ENCODE assay signal across 9 mouse cellular contexts in genomic region chr4:24899146-24899545, GRCm38 (mm10). TPM values are rescaled to one million over a fixed set of nuclear protein-coding genes. Genes with fewer than 3 reads are reported as not detected.
DNase-seq lines count a peak whose midpoint lies in the region; ATAC-seq and TF ChIP-seq lines count a peak whose summit lies in the region.
"Had no signal": no experiment of that assay in that cellular context is flagged by ENCODE, and none has a peak within 500 bp of the region (broad histone marks: within the 10 kb centered on the region; RNA-seq: fewer than 3 reads in every experiment).

No protein-coding gene starts in this region.

- peak overlapping the region; percentile 92 for H3K4me3 ChIP-seq in kidney, embryonic 15.5 days (replicated peaks)
- peak overlapping the region; percentile 82 for H3K4me3 ChIP-seq in brown adipose tissue, adult 24 weeks (ENCODE audit: insufficient read depth, low read depth, low read length)
- peak overlapping the region; percentile 82 for H3K4me3 ChIP-seq in hindbrain, embryonic 16.5 days (ENCODE audit: low read length)
- peak overlapping the region; percentile 98 for H3K4me3 ChIP-seq in midbrain, embryonic 15.5 days
- H3K4me3 ChIP-seq in thymus, adult 2 months (ENCODE audit: control insufficient read depth, insufficient read depth, low read length), result no peak overlapping the region

- H3K27me3 ChIP-seq in kidney, embryonic 15.5 days, result no peaks in the 10 kb centered on the region
- H3K27me3 ChIP-seq in hindbrain, embryonic 16.5 days (replicated peaks; ENCODE audit: control insufficient read depth, insufficient read depth, low read length), result no peaks in the 10 kb centered on the region
- H3K27me3 ChIP-seq in midbrain, embryonic 15.5 days (replicated peaks), result no peaks in the 10 kb centered on the region
- H3K27me3 ChIP-seq in thymus, adult 2 months (ENCODE audit: control insufficient read depth, insufficient read depth, low read length), result no peaks in the 10 kb centered on the region

- H3K27ac ChIP-seq in kidney, embryonic 15.5 days, result no peak overlapping the region
- no peak overlapping the region for H3K27ac ChIP-seq in brown adipose tissue, adult 24 weeks (replicated peaks; ENCODE audit: low read depth, low read length)
- H3K27ac ChIP-seq in hindbrain, embryonic 16.5 days (ENCODE audit: low read depth, low read length), result no peak overlapping the region
- no peak overlapping the region for H3K27ac ChIP-seq in midbrain, embryonic 15.5 days
- no peak overlapping the region for H3K27ac ChIP-seq in thymus, adult 2 months (ENCODE audit: control insufficient read depth, insufficient read depth, low read length)

- H3K36me3 ChIP-seq in kidney, embryonic 15.5 days, result peaks cover 31% of the 10 kb centered on the region
- H3K36me3 ChIP-seq in hindbrain, embryonic 16.5 days (ENCODE audit: control insufficient read depth, insufficient read depth, low read length), result peaks cover 21% of the 10 kb centered on the region
- peaks cover 22% of the 10 kb centered on the region for H3K36me3 ChIP-seq in midbrain, embryonic 15.5 days (replicated peaks)
- no peaks in the 10 kb centered on the region for H3K36me3 ChIP-seq in thymus, adult 2 months (ENCODE audit: control insufficient read depth, insufficient read depth, low read length)

- no peak for TF ChIP-seq CTCF in thymus, adult 2 months (IDR thresholded peaks at IDR 0.05; ENCODE audit: borderline replicate concordance, control insufficient read depth, extremely low read depth, insufficient read depth, low read length, poor library complexity)

- 18% methylated on average over 4 of the region's 4 CpGs for WGBS in kidney, embryonic 15.5 days
- WGBS in hindbrain, embryonic 16.5 days, result 18% methylated on average over 4 of the region's 4 CpGs
- WGBS in midbrain, embryonic 15.5 days, result 36% methylated on average over 4 of the region's 4 CpGs
- WGBS in thymus, adult 2 months, result 12% methylated on average over 4 of the region's 4 CpGs

- no peak for ATAC-seq in kidney, embryonic 15.5 days (replicated peaks; ENCODE audit: low FRiP score)
- no peak for ATAC-seq in hindbrain, embryonic 16.5 days
- ATAC-seq in midbrain, embryonic 15.5 days (replicated peaks), result no peak

- H3K9me3 ChIP-seq in kidney, embryonic 15.5 days (replicated peaks), result no peaks in the 10 kb centered on the region
- H3K9me3 ChIP-seq in hindbrain, embryonic 16.5 days (ENCODE audit: control insufficient read depth, low read length), result no peaks in the 10 kb centered on the region
- no peaks in the 10 kb centered on the region for H3K9me3 ChIP-seq in midbrain, embryonic 15.5 days

- peak overlapping the region; percentile 88 for H3K4me2 ChIP-seq in kidney, embryonic 15.5 days
- peak overlapping the region; percentile 85 for H3K4me2 ChIP-seq in hindbrain, embryonic 16.5 days (ENCODE audit: low read length)
- peak overlapping the region; percentile 73 for H3K4me2 ChIP-seq in midbrain, embryonic 15.5 days

- no peak for DNase-seq in kidney, adult 11 months
- DNase-seq in right cerebral cortex, postnatal 25 days, result no peak
- DNase-seq in thymus, adult 2 months, result no peak
- no peak for DNase-seq in left cerebral cortex, adult 9 months (ENCODE audit: low spot score in 2 of 2)
- DNase-seq: adrenal gland, postnatal 36 days had no signal

- H3K9ac ChIP-seq in kidney, embryonic 15.5 days, result peak overlapping the region; percentile 79; the same call in 1 of the 2 replicates
- no peak overlapping the region for H3K9ac ChIP-seq in hindbrain, embryonic 16.5 days (ENCODE audit: low read depth, low read length)
- peak overlapping the region; percentile 77 for H3K9ac ChIP-seq in midbrain, embryonic 15.5 days

- TF ChIP-seq POLR2A in thymus, adult 2 months (IDR thresholded peaks at IDR 0.05; ENCODE audit: control insufficient read depth, extremely low read depth, insufficient read depth, low read length, poor library complexity), result no peak

- peaks cover 11% of the 10 kb centered on the region for H3K4me1 ChIP-seq in kidney, embryonic 15.5 days
- H3K4me1 ChIP-seq in brown adipose tissue, adult 24 weeks (ENCODE audit: control insufficient read depth, insufficient read depth, insufficient read length, low read length), result peaks cover 2% of the 10 kb centered on the region; the same call in 1 of the 2 replicates
- H3K4me1 ChIP-seq in hindbrain, embryonic 16.5 days (ENCODE audit: control insufficient read depth, insufficient read depth, low read depth, low read length), result peaks cover 7% of the 10 kb centered on the region
- H3K4me1 ChIP-seq in midbrain, embryonic 15.5 days, result peaks cover 12% of the 10 kb centered on the region
- peaks cover 4% of the 10 kb centered on the region for H3K4me1 ChIP-seq in thymus, adult 2 months (replicated peaks; ENCODE audit: control insufficient read depth, insufficient read depth, low read length)

RNA-seq across cellular contexts. Expression of gene Ndufaf4, which starts 1.3 kb away (rescaled TPM):
- polyA plus RNA-seq in kidney, embryonic 15.5 days (2015; fragmentation: Nextera tagmentation; extraction: Ambion mirVana), result 52.2 and 52.3 TPM in 2 replicates
- 102 and 113 TPM in 2 replicates for polyA plus RNA-seq in brown adipose tissue, adult 24 weeks (2012; ENCODE audit: insufficient read depth, insufficient read length, missing spikeins)
- 60.0 and 65.2 TPM in 2 replicates for polyA plus RNA-seq in hindbrain, embryonic 16.5 days (2015; fragmentation: Nextera tagmentation; extraction: Ambion mirVana)
- polyA plus RNA-seq in midbrain, embryonic 15.5 days (2015; fragmentation: Nextera tagmentation; extraction: Ambion mirVana), result 54.0 and 58.6 TPM in 2 replicates
- polyA plus RNA-seq in thymus, adult 2 months (2012; rRNA removed), result 2.6 and 2.8 TPM in 2 replicates

RNA-seq across cellular contexts. Expression of gene Klhl32, which starts 48.2 kb away (rescaled TPM):
- 3.1 TPM in 2 replicates for polyA plus RNA-seq in kidney, embryonic 15.5 days (2015; fragmentation: Nextera tagmentation; extraction: Ambion mirVana)
- polyA plus RNA-seq in brown adipose tissue, adult 24 weeks (2012; ENCODE audit: insufficient read depth, insufficient read length, missing spikeins), result not detected in 2 replicates
- 37.1 and 38.5 TPM in 2 replicates for polyA plus RNA-seq in hindbrain, embryonic 16.5 days (2015; fragmentation: Nextera tagmentation; extraction: Ambion mirVana)
- 32.6 and 34.3 TPM in 2 replicates for polyA plus RNA-seq in midbrain, embryonic 15.5 days (2015; fragmentation: Nextera tagmentation; extraction: Ambion mirVana)
- 0.34 and 0.49 TPM in 2 replicates for polyA plus RNA-seq in thymus, adult 2 months (2012; rRNA removed)

Comparison
In these comparisons a context has a peak if more than half of its experiments do, and no peak if none do; other contexts are left out.
1. RNA of gene Ndufaf4, which starts 1.3 kb away (polyA plus RNA-seq): 102 to 113 TPM in brown adipose tissue, adult 24 weeks, 60.0 to 65.2 TPM in hindbrain, embryonic 16.5 days, 54.0 to 58.6 TPM in midbrain, embryonic 15.5 days and 52.2 to 52.3 TPM in kidney, embryonic 15.5 days; 2.6 to 2.8 TPM in thymus, adult 2 months; every median in the first group is over 10 times any median in the second.
2. Peak in every context shown above with its lines, with median percentiles within 50 percentile points of each other: H3K4me2 ChIP-seq.